Mouse (Mus musculus) gonadal fat pad, adult 2 months (tissue): ENCODE measurements around the gene Col1a2. TPM values are rescaled to one million over a fixed set of nuclear protein-coding genes. Genes with fewer than 3 reads are reported as not detected.

Experiments
- DNase-seq: peaks from one replicate; pipeline ENCODE4 v3.0.0-alpha.2; 2012; ENCODE audit warnings: low read depth
- polyA plus RNA-seq: library from polyadenylated mRNA; depleted of rRNA; stranded (reverse); fragments of >200 nt; gene quantifications from 2 replicates; pipeline ENCODE4 v1.2.3, GENCODE M21; 2012

Col1a2 gene
- polyA plus RNA-seq, 1 experiment, result 211 TPM

DNA sequence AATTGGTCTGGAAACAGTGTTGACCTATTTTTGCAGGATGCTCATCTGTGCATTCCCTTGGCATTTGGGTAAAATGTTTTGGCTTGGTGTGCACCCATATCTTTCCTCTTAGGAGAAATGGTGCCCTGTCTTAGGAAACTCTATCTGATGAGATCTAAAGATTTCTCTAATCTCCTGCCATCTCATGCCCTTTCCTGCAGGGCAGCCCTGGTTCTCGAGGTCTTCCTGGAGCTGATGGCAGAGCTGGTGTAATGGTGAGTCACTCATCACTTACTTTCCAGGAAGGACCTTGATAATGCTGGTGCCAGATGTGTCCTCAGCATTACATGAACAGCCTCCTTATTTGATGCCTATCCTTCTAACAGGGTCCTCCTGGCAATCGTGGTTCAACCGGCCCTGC lies 16.4 kb downstream of the Col1a2 start:
- no peak for DNase-seq

DNA sequence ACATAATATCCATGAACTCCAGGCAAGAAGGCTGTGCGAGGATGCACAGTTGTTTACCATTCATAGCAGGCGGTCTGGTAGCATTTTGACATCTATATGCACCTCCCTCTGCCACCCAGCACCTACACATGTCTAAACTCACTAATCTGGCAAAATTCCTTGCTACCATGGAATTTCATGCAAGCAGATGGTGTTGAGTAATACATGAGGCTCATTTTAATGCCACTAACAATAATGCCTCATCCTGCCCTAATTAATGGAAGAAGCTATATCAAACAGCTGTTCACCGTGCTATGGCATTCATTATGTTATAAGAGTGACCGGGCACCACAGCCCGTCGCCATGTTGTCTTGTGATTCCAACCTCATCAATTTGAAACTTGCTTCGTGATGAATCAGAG lies 23.8 kb downstream of the Col1a2 start:
- DNase-seq, result no peak

DNA sequence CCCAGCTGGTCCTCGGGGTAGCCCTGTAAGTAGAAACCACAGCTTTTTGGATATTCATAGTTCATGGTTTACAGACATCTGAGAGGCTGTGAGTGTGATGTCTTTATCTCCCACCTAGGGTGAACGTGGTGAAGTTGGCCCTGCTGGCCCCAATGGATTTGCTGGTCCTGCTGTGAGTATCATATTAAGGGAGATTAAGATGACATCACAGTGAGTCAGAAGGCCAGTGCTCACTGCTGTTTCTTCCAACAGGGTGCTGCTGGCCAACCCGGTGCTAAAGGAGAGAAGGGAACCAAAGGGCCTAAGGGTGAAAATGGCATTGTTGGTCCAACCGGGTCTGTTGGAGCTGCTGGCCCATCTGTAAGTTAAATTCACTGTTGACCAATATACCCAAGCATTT lies 26.4 kb downstream of the Col1a2 start:
- DNase-seq, result no peak

- DNase-seq, result no peak
Observed at GRCm38 (mm10) chr6:4532898-4533297, 28.3 kb downstream of the Col1a2 start.

- no peak for DNase-seq
Observed at GRCm38 (mm10) chr6:4534462-4535079, 30.0 kb downstream of the Col1a2 start.

DNA sequence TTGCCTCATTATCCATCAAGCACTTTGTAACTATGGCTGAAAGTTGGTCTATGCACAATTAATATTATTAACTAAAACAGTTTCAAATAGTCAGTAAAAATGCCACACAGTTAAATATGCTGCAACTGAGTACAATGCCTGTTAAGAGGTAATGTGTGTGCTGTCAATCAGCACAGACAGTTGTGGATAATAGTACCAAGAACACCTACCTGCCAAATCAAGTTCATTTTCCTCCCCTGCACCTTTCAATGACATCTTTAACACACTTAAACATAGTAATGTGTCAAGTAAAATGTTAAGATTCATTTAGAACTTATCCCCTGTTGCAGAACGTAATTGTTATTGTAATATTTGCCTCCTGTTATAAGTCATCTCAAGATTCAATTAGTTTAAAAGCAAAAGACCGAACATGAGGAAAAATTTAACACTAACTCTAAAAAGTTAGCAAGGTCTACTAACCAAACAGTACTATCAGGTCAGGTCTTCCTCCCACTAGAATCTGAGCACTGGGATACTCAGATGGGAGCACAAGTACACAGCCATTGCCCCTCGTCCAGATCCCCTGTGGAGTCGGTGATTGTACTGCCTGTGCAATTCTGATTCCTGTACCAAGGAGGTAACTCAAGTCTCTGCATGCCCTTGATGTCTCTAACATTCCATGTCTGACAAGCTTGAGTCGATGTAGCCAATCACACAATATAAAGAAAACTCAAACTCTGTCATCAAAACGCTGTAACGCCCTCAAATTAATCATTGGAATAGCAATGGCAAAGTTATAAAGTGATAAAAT lies 37.5 kb downstream of the Col1a2 start:
- DNase-seq, result no peak

DNA sequence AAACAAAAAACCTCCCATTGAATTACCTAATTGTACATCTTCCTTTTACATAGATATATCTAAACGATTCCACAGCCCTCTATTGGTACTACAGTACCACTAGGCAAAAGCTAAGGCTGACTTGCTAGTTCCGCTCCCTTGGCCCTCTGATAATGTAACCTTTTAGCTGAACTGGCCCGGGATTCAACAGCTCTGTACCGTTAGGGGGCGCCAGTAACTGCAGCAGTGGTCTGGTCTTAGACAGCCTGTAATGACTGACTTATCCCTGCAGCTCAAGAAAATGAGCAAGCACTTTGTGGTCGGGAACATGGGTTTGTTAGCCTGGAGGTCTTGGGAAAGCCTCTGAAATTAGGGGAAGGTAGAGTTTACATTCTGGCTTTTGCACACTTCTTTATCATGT lies 39.9 kb downstream of the Col1a2 start:
- DNase-seq, result no peak

DNA sequence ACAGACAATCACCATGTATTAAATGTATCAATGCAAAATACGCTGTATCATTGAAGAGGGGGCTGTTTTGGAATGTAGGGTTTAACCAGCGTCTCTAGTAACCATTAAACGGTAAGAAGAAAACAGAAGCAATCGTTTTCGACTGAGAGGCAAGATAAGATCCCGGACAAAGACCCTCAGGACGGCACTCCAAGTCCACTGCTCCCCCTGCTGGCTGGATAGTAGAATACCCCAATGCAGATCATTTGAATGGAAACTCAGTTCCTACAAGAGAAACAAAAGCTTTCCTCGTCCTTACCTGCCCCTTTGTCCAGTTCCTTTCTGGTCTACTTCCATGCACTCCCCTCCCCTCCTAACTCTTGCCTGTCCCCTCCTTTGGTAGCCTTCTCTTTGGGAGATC lies 41.1 kb downstream of the Col1a2 start:
- DNase-seq, result no peak

DNA sequence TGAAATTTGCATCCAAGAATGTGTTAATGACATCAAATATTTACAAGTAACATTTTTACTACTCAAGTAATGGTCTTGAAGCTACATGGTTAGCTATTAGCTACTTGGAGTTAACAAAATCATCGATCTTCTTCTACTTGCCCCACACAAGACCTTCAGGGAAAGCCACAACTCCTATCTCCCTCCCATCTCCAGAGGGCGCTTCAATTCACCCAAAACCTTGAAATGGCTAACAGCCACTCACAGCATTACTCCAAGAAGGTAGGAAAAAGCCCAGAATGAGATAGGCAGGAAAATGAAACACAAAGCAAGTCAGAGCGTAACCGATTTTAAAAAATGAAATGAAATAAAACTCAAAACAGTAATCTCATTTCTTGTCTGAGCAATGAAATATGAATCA lies 44.3 kb downstream of the Col1a2 start:
- no peak for DNase-seq

DNA sequence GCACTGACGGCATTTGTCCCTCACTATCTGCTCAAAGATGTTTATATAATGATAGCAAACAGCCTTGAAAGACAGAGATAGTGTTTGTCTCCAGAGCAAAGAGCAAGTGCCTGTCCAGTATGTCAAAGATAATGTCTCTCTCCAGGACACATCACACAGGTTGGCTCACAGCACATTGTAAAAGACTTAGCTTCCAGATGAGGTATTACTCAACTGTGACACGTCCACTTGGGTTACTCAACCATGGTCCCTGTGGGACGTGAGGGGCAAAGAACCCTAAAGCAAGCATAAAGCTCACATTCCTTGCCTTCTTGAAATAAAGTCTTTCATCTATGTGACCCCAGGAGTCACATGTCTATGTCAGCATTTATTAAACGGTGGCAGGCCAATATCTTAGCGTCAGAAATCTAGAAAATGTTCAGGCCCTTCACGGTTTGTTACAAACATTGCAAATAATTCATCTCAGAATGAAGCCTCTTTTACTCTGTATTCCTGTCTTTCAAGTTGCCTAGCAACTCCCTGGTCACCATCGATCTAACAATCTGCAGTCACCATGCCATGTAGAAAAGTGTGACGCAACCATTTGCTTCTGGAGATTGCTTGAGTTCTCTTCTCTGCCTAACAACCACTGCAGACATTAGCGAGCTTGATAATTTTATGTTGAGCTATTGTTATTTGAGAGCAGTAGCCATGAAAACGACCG lies 45.4 kb downstream of the Col1a2 start:
- no peak for DNase-seq

GRCm38 (mm10) chr6:4550549-4550915 lies 45.9 kb downstream of the Col1a2 start:
- no peak for DNase-seq

DNA sequence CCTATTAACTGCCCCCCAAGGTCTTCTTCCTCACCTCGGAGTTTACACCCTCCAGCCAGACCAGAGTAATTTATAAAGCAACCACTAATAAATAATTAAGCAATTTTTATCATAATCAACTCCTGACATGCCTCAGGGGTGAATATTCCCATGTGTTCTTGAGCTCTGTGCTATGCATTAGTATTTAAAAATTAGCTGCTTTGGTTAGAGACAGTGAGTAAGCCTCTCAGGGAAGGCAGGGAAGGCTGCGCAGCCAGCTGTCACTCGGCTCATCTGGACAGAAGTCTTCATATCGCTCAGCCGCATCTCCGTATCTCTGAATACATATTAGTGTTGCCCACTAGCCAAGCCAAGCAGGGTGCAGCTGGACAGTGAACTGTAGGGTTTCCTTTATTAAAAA lies 50.8 kb downstream of the Col1a2 start:
- DNase-seq, result no peak

DNA sequence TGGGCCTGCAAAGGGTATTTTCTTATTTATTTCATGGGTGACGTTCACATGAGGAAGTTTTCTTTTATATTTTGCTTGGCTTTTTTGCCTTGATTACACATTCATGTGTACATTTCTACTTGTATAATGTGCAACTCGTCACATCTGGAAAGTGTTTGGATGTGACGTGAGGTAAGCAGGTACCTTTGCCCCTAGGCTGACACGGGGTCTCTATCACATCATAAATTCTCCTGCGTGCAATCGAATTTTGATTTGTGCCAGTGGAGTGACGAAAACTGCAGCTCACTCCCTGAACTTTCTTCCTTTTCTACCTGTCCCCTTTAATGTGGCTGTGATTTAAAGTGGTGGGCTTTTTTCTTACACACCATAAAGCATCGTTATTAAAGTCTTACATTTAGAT lies 52.5 kb downstream of the Col1a2 start:
- no peak for DNase-seq

GRCm38 (mm10) chr6:4557678-4558077 lies 53.1 kb downstream of the Col1a2 start:
- DNase-seq, result no peak

- DNase-seq, result no peak
Observed at GRCm38 (mm10) chr6:4561156-4561555, 56.5 kb downstream of the Col1a2 start.

DNA sequence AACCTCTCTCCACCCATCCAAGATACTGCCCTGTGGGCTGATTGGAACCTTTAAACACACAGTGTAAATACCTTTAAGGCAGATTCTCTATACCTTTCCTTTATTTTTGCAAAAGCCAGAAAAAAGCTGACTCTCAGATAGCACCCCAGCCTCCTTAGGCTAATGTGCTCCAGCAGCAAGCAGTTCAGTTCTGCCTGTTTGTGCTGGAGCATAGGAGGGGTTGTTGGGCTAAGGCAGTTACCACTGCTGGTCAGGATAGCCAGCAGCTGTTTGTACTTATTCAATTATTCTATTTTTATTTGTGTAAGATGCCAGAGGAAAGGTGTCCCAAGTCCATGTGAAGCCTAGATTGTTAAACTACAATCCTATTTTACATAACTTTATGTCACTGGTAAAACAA lies 57.0 kb downstream of the Col1a2 start:
- DNase-seq, result no peak

DNA sequence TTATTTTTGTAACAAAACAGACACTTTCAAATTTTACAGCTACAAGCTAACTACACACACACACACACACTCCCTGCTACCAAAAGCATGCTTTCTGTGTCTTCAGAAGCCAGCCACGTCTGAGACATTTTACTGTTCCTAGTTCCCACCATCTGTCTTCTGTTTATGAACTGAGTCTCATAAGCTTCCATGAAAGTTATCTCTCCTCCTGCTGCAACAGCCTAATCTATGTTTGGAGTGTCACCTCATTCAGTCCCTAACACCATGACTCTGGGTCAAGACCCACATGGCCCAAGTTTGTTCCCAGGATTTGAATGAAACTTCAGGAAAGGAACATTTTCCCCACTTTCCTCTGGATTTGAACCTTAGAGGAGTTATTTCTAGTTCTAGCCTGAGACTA lies 57.8 kb downstream of the Col1a2 start:
- no peak for DNase-seq

- no peak for DNase-seq
Observed at GRCm38 (mm10) chr6:4563477-4563876, 58.9 kb downstream of the Col1a2 start.

GRCm38 (mm10) chr6:4570412-4570811 lies 65.8 kb downstream of the Col1a2 start:
- no peak for DNase-seq

DNA sequence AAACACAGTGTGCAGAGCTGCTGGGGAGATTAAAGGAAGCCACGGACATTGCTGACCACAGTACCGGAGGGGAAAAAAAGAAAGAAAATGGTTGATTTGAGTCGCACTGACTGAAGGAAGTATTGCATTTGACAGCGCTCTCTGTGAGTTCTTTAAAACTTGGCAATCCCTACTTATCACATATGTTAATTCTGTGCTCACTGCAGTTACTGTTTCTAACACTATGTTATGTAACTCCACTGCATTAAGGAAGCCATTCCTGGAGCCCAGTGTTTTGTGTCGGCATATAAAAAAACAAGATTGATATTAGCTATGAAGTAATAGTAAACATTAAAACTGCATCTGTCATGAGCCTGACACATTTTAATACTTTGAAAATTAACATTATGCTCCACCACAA lies 73.1 kb downstream of the Col1a2 start:
- no peak for DNase-seq

DNA sequence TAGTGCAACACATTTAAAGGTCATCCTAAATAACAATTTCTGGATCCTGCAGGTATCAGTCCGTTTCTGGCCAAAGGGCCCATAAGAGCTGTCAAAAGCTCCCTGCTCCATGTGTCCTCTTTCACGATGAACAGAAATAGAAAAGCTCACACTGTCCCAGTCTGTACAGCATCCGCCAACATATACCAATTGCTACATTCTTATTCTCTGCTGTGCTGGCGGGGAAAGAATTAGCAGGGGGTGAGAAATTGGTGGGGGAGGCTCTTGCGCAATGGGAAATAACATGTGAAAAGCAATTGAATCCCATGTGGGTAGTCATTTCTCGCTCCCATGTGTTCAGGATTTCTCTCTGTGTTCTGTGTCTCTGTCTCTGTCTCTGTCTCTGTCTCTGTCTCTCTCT lies 73.7 kb downstream of the Col1a2 start:
- DNase-seq, result no peak

- no peak for DNase-seq
Observed at GRCm38 (mm10) chr6:4579620-4580019, 75.0 kb downstream of the Col1a2 start.

DNA sequence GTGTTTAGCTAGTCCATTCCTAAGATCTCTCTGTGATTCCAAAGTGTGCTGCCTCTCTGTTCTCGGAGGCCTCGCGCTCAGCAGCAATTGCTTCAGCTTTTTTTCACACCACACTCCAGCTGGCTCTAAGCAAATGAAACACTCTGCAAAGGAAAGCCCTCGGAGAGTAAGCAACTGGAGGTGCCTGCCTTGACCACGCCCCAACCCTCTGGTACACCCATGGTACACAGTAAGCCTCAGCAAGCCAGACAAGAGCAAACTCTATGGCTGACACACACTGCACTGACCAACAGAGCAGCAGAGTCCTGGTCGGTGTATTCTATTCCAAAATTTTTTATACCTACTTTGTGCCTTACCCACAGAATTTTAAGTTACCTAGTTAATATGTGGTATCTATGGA lies 78.9 kb downstream of the Col1a2 start:
- DNase-seq, result no peak
